Mouse (Mus musculus): ENCODE data around the gene Mag. TPM values are rescaled to one million over a fixed set of nuclear protein-coding genes. Genes with fewer than 3 reads are reported as not detected.
"Not testable (repeated sequence)": the region's sequence is repeated elsewhere in the genome, so short reads cannot be mapped to it uniquely, and the experiment has no call there.

Mag gene
- total RNA-seq (2021) = 100 to 1,000 TPM; 196 to 197 TPM

DNA sequence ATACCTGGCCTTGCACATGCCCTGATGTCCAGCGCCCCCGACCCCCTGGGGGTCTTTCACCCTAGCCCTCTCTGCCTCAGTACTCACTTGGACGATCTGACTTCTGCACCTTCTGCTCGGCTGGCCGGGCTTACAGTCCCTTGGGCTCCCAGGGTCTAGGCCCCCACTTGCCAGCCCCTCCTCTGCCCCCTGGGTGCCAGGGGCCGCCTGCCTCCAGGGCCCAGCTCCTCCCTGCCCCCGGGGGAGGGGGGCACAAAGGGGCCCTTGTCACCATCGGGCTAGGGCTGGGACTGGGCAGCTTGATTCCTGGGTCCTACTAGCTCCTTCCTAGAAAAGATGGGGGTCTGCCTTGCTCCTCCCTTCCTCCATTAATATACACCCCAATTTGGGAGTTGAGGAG is at the start of gene Mag:
Mag (minus strand) TSS at position 142 of the 400 bp plus-strand sequence.
- DNase-seq = peak; percentile 32

GRCm38 (mm10) chr7:30964366-30964765 is 49.7 kb upstream of the Mag start:
- DNase-seq = no peak

DNA sequence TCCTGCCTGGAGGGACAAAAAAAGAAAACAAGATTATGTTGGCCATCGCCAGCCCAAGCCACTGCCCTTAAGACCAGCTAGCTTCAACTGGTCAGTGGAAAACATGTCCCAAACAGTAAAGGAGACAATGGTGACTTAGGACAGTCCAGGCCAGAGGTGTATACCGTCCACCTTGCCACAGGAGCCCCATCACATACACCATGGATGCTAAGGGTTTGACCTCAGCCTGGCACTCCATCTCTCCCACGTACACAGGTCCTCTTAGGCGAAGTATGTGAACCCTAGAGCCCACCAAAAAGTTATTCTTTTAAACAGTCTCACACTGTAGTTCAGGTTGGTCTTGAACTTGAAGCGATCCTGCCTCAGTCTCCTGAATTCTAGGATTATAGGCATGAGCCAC is 48.2 kb upstream of the Mag start:
- DNase-seq = no peak

GRCm38 (mm10) chr7:30959786-30960349 is 45.2 kb upstream of the Mag start:
- DNase-seq = no peak

- DNase-seq = no peak
These were observed 44.3 kb upstream of the Mag start for GRCm38 (mm10) chr7:30958866-30959487.

GRCm38 (mm10) chr7:30958109-30958865 is 43.6 kb upstream of the Mag start:
- DNase-seq = no peak

DNA sequence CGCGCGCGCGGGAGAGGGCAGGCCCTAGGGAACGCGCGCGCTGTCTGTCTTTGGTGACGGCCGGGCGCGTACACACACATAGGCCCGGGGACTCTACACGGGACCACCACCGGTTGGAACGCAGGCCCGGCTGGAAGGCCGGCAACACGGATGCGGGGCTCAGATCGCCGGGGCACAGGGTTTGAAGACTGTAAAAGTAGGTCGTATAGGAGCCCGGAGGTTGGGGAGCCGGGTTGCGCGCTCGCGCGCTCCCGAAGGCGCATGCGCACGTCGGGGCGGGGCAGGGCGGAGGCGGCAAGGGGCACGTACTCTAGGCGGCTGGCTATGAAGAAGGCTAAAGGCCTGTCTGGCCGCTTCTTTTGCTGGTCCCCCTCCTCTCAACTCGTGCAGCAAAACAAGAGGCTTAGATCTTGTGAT is 42.7 kb upstream of the Mag start:
- DNase-seq = peak; percentile 92 to 93

- DNase-seq = peak; percentile 77 to 82
These were observed 42.2 kb upstream of the Mag start, which contains the start of gene Usf2 for GRCm38 (mm10) chr7:30956756-30957366. TSS of gene Usf2 (minus strand) at chr7:30956803.

DNA sequence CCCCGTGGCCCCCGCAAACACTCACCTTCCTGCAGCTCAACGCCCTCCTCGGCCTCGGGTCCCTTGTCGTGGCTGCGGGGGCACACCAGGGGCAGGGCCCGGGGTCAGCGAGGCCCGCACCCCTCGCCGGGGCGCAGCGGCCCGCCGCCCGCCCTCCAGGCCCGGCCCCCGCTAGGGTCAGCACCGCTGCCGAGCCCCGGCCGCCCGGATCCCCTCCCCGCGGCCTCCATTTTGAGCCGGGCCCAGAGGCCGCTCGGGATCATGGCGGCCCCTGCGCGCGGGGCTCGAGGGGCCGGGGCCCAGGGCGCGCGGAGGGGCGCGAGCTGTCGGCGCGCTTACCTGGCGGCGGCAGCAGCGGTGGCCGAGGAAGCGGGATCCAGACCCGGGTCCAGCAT is 41.7 kb upstream of the Mag start:
- no peak for DNase-seq

- DNase-seq = peak; percentile 80
These were observed 41.1 kb upstream of the Mag start for GRCm38 (mm10) chr7:30955584-30956356.

DNA sequence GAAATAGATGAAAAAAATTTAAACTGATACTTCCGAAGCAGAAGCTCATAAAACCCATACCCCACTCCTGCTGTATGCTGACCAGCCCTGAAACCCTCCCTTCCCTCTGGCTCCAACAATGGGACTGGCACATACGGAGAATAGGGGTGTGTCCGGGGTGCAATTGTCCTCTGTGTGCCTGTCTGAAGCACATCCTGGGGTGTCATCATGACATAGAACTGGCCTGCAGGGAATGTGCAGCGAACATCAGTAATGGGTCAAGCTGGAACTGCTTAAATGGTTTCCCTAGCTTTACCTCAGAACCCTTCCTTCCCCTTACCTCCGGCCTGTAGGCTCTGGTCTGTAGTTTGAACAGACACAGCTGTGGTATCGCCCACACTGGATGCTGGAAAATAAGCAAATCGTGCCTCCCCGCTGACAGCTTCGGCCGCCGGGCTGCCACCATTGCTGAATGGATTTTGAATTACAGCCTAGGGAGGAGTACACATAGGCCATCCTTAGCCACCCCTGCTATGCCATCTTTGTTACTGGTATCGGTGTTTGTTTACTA is 40.4 kb upstream of the Mag start:
- no peak for DNase-seq

- no peak for DNase-seq
These were observed 39.4 kb upstream of the Mag start for GRCm38 (mm10) chr7:30954036-30954435.

DNA sequence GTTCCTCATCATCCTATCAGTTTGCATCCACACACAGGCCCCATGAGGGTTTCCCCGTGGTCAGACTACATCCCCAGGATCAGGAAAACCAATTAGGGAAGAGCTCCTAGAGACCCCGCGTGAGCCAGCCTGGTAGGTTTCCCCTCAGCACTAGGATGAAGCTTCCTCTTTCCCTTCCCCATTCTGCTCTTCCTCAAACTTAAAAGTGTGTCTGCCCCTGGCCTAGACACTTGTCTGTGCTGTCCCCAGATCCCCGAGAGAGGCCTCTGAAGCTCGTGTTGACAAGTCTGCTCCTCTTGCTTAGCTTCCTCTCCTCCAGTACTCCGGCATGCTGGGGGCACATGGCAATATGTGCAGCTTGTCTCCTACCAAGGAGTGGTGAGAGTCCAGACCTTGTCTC is 38.8 kb upstream of the Mag start:
- no peak for DNase-seq

GRCm38 (mm10) chr7:30952441-30953265 is 38.0 kb upstream of the Mag start:
- DNase-seq = no peak

DNA sequence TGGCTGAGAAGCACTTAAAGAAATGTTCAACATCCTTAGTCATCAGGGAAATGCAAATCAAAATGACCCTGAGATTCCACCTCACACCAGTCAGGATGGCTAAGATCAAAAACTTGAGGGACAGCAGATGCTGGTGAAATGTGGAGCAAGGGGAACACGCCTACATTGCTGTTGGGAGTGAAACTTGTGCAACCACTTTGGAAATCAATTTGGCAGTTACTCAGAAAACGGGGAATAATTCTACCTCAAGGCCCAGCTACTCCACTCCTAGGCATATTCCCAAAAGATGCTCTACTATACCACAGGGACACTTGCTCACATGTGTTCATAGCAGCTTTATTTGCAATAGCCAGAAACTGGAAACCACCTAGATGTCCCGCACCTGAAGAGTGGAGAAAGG is 35.2 kb upstream of the Mag start:
- not testable (repeated sequence) for DNase-seq

- no peak for DNase-seq
These were observed 31.2 kb upstream of the Mag start for GRCm38 (mm10) chr7:30945876-30946275.

DNA sequence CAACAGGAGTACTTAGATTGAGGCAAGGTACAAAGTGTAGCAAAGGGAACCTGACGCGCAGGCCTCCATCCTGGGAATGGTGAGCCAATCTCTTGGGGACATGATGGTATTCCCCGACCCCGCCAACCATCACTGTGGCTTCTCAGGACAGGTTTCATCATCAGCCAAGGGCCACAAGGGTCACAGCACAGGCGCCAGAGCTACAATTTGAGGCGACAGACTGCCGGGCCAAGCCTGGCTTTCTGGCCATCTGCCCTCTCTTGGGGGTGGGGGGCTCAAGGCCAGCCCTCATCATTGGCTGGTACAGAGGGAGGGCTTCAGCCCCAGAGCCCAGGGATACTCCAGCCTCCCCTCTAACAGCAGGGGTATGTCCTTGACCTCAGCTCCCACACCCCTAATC is 30.8 kb upstream of the Mag start:
- DNase-seq = not testable (repeated sequence)

GRCm38 (mm10) chr7:30944706-30945105 is 30.0 kb upstream of the Mag start:
- DNase-seq = not testable (repeated sequence)

DNA sequence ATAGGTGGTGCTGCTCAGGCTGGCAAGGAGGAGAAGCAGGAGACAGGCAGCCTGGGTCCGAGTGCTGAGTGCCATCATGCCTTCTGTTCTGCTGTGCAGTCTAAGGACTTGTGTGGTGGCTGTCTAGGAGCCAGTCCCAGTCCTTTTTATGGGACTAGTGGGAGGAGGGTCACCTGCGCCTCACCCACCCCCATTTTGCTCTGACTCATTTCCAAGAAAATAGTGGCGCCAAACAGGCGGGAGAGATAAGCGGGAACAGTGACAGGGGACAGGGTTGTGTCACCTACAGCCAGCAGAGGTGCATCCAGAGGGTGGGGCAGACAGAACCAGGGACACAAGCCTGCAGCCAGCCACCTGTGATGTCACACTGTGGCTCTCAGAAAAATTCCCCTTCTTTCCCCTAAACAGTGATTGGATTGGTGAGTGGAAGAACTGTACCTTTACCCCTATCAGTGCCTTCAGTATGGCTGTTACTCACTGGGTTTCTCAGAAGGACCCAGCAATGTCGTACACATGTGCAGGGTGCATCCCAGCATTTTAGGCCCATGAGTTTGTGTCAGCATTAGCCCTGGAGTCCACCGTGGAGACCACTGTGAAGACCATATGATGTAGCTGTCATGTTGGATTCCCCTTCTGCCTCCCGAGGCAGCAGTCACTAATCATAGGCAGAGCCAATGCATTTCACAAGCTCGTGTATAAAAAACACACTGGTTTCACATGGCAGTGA is 29.4 kb upstream of the Mag start, which contains the start of gene Hamp:
Hamp (minus strand) TSS at position 124 of the 727 bp plus-strand sequence.
- no peak for DNase-seq

GRCm38 (mm10) chr7:30942365-30942764 is 27.7 kb upstream of the Mag start:
- not testable (repeated sequence) for DNase-seq

Data from layer of hippocampus, postnatal 36 days (tissue).